ENCODE assay signal across 8 mouse cellular contexts in genomic region chr3:97938814-97939526, GRCm38 (mm10). TPM values are rescaled to one million over a fixed set of nuclear protein-coding genes. Genes with fewer than 3 reads are reported as not detected.
DNase-seq lines count a peak whose midpoint lies in the region; ATAC-seq and TF ChIP-seq lines count a peak whose summit lies in the region.
"Had no signal": no experiment of that assay in that cellular context is flagged by ENCODE, and none has a peak within 500 bp of the region (broad histone marks: within the 10 kb centered on the region; RNA-seq: fewer than 3 reads in every experiment).

No protein-coding gene starts in this region.

- TF ChIP-seq EP300 in stomach, postnatal 0 days (optimal IDR thresholded peaks at IDR 0.05), result no peak

- no peak for ATAC-seq in stomach, embryonic 14.5 days (ENCODE audit: insufficient number of reproducible peaks, insufficient read depth, low FRiP score, low read depth)
- ATAC-seq in stomach, postnatal 0 days (ENCODE audit: low FRiP score, low TSS enrichment), result no peak
- ATAC-seq in forebrain, embryonic 14.5 days, result peak; percentile 56
- ATAC-seq in liver, embryonic 15.5 days (ENCODE audit: insufficient read depth), result no peak

- WGBS in stomach, embryonic 14.5 days, result 47% methylated on average over 7 of the region's 7 CpGs
- WGBS in stomach, postnatal 0 days, result 54% methylated on average over 7 of the region's 7 CpGs
- 3% methylated on average over 7 of the region's 7 CpGs for WGBS in forebrain, embryonic 14.5 days
- WGBS in liver, embryonic 15.5 days (ENCODE audit: insufficient replicate concordance), result 65% methylated on average over 7 of the region's 7 CpGs

- peaks cover 49% of the 10 kb centered on the region for H3K4me1 ChIP-seq in stomach, embryonic 14.5 days (ENCODE audit: control insufficient read depth, insufficient read depth, low read length)
- peaks cover 7% of the 10 kb centered on the region for H3K4me1 ChIP-seq in stomach, postnatal 0 days (replicated peaks; ENCODE audit: control insufficient read depth, insufficient read depth)
- H3K4me1 ChIP-seq in forebrain, embryonic 14.5 days (ENCODE audit: control insufficient read depth, insufficient read depth, low read length), result peaks cover 42% of the 10 kb centered on the region
- H3K4me1 ChIP-seq in liver, embryonic 15.5 days (replicated peaks), result peaks cover 74% of the 10 kb centered on the region

- no peaks in the 10 kb centered on the region for H3K36me3 ChIP-seq in stomach, embryonic 14.5 days (ENCODE audit: control insufficient read depth, insufficient read depth, low read length)
- H3K36me3 ChIP-seq in stomach, postnatal 0 days (ENCODE audit: control insufficient read depth, insufficient read depth, low read length), result no peaks in the 10 kb centered on the region
- H3K36me3 ChIP-seq in forebrain, embryonic 14.5 days (ENCODE audit: control insufficient read depth, insufficient read depth, low read length), result no peaks in the 10 kb centered on the region
- H3K36me3 ChIP-seq in liver, embryonic 15.5 days (replicated peaks), result no peaks in the 10 kb centered on the region

- no peak overlapping the region for H3K4me3 ChIP-seq in stomach, embryonic 14.5 days (ENCODE audit: low read depth, low read length)
- H3K4me3 ChIP-seq in stomach, postnatal 0 days (ENCODE audit: low read depth, low read length), result no peak overlapping the region
- no peak overlapping the region for H3K4me3 ChIP-seq in forebrain, embryonic 14.5 days (ENCODE audit: low read depth, low read length)
- H3K4me3 ChIP-seq in liver, embryonic 15.5 days (replicated peaks), result no peak overlapping the region

- no peak for TF ChIP-seq CTCF in stomach, postnatal 0 days (IDR thresholded peaks at IDR 0.05; ENCODE audit: low read depth)

- peak overlapping the region; percentile 66 for H3K27ac ChIP-seq in stomach, embryonic 14.5 days (ENCODE audit: low read length)
- no peak overlapping the region for H3K27ac ChIP-seq in stomach, postnatal 0 days (replicated peaks)
- peak overlapping the region; percentile 44; the same call in 1 of the 2 replicates for H3K27ac ChIP-seq in forebrain, embryonic 14.5 days (ENCODE audit: low read depth, low read length)
- peak overlapping the region; percentile 55 for H3K27ac ChIP-seq in liver, embryonic 15.5 days (replicated peaks)

- H3K27me3 ChIP-seq in stomach, embryonic 14.5 days (ENCODE audit: control insufficient read depth, insufficient read depth, low read length), result no peaks in the 10 kb centered on the region
- H3K27me3 ChIP-seq in stomach, postnatal 0 days (ENCODE audit: control insufficient read depth, insufficient read depth, low read length), result no peaks in the 10 kb centered on the region
- H3K27me3 ChIP-seq in forebrain, embryonic 14.5 days (replicated peaks; ENCODE audit: control insufficient read depth, insufficient read depth, low read length), result no peaks in the 10 kb centered on the region
- H3K27me3 ChIP-seq in liver, embryonic 15.5 days, result no peaks in the 10 kb centered on the region

- H3K4me2 ChIP-seq in stomach, embryonic 14.5 days (replicated peaks; ENCODE audit: low read depth, low read length), result no peak overlapping the region
- H3K4me2 ChIP-seq in stomach, postnatal 0 days (replicated peaks; ENCODE audit: low read depth), result no peak overlapping the region
- peak overlapping the region; percentile 16; the same call in 1 of the 2 replicates for H3K4me2 ChIP-seq in forebrain, embryonic 14.5 days (ENCODE audit: low read length)
- H3K4me2 ChIP-seq in liver, embryonic 15.5 days, result no peak overlapping the region

- DNase-seq in stomach, postnatal 0 days (ENCODE audit: low spot score), result no peak
- DNase-seq in forebrain, embryonic 14.5 days (ENCODE audit: low spot score), result peak; percentile 49
- DNase-seq in B cell, adult 2 months, result no peak
- DNase-seq in spleen, postnatal 36 days (ENCODE audit: low spot score in 2 of 2), result no peak
- no peak for DNase-seq in thymus, adult 18-20 months
- DNase-seq: heart, postnatal 10 days had no signal

- H3K9me3 ChIP-seq in stomach, embryonic 14.5 days (ENCODE audit: control insufficient read depth, low read depth, low read length), result no peaks in the 10 kb centered on the region
- no peaks in the 10 kb centered on the region for H3K9me3 ChIP-seq in stomach, postnatal 0 days (ENCODE audit: control insufficient read depth, low read length)
- H3K9me3 ChIP-seq in forebrain, embryonic 14.5 days (replicated peaks; ENCODE audit: control insufficient read depth, low read length), result no peaks in the 10 kb centered on the region
- H3K9me3 ChIP-seq in liver, embryonic 15.5 days (replicated peaks), result no peaks in the 10 kb centered on the region

- H3K9ac ChIP-seq in stomach, embryonic 14.5 days (replicated peaks; ENCODE audit: low read depth, low read length), result no peak overlapping the region
- H3K9ac ChIP-seq in stomach, postnatal 0 days (ENCODE audit: low read length), result no peak overlapping the region
- H3K9ac ChIP-seq in forebrain, embryonic 14.5 days (ENCODE audit: low read length), result peak overlapping the region; percentile 7; the same call in 1 of the 2 replicates
- no peak overlapping the region for H3K9ac ChIP-seq in liver, embryonic 15.5 days

RNA-seq across cellular contexts. Expression of gene Sec22b, which starts 38.0 kb away (rescaled TPM):
- polyA plus RNA-seq in stomach, embryonic 14.5 days (2014; fragmentation: Nextera tagmentation; extraction: Ambion mirVana), result 159 and 173 TPM in 2 replicates
- polyA plus RNA-seq in stomach, postnatal 0 days (2015; fragmentation: Nextera tagmentation; extraction: Ambion mirVana), result 88.6 and 90.6 TPM in 2 replicates
- 124 and 130 TPM in 2 replicates for polyA plus RNA-seq in forebrain, embryonic 14.5 days (2014; fragmentation: Nextera tagmentation; extraction: Ambion mirVana)
- 57.9 and 61.2 TPM in 2 replicates for polyA plus RNA-seq in liver, embryonic 15.5 days (2015; fragmentation: Nextera tagmentation; extraction: Ambion mirVana)

RNA-seq across cellular contexts. Expression of gene Pde4dip, which starts 50.5 kb away (rescaled TPM):
- 27.1 and 29.5 TPM in 2 replicates for polyA plus RNA-seq in stomach, embryonic 14.5 days (2014; fragmentation: Nextera tagmentation; extraction: Ambion mirVana)
- 9.3 and 9.9 TPM in 2 replicates for polyA plus RNA-seq in stomach, postnatal 0 days (2015; fragmentation: Nextera tagmentation; extraction: Ambion mirVana)
- polyA plus RNA-seq in forebrain, embryonic 14.5 days (2014; fragmentation: Nextera tagmentation; extraction: Ambion mirVana), result 50.6 and 62.8 TPM in 2 replicates
- 9.6 and 10.3 TPM in 2 replicates for polyA plus RNA-seq in liver, embryonic 15.5 days (2015; fragmentation: Nextera tagmentation; extraction: Ambion mirVana)
